Mouse (Mus musculus) 3T3-L1 (cell line): Measurements from ENCODE around the gene Nek6.

ENCODE experiments used
- DNase-seq: peaks from one replicate; pipeline ENCODE4 v3.0.0-alpha.2; 2015; ENCODE audit warnings: low read depth, low spot score

Nek6 gene

DNA sequence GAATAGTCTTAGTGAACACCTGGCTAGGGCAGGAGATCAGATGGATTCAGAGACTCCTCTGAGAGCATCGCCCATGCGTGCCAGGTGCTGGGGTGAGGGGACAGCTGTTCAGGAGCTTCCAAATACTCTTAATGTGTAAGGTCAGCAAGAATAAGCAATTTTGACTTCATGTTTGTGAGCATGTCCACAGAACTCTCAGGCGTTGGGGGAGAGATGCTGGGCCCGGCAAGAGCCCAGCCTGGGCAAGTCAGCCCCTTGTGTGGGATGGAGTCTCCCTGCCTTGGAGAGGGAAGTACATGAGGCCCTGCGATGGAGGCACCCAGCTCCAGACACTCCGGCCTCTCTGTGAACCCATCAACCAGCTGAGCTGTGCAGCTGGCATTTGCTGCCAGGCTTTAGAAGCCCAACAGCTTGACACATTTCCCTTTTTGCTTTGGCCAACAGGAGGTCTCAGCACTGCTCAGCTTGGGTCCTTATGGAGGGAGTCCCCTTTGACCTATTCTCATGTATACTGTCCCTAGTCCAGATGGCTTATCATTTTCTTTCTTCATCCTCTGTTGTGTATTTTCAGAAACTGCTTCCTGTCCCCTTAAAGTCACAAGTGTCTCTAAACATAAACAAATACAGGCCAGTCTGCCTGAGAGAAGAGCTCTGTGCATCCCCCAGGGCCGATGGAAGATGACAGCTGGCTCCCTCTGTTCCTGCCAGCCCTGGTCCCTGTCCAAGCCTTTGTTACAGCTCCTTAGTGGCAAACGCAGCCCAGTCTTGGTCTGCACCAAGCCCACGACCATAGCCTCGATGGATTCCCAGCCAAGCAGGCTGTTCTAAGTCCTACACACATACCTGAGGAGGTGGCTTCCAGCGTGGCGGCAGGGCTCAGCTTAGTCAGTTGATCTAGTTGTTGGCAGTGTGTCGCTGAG is 67.4 kb downstream of the Nek6 start:
- DNase-seq, result no peak

DNA sequence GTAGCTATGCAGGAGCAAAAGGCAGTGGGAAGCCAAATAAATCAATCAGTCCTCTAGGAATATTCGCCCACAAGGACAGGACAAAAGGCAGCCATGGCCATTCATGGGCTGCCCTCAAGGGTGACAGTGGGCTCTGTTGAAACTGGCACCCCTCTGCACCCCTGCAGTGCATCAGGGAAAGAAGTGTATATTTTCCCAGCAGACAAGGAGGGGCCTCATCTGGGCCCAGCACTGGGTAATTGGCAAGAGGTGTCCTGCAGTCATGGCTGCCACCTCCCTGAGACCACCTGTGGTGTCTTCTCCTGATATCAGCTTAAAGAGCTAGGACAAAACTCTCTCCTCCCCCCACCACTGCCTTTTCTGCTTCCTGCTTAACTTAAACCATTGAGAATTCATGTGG is 68.1 kb downstream of the Nek6 start:
- DNase-seq, result no peak

DNA sequence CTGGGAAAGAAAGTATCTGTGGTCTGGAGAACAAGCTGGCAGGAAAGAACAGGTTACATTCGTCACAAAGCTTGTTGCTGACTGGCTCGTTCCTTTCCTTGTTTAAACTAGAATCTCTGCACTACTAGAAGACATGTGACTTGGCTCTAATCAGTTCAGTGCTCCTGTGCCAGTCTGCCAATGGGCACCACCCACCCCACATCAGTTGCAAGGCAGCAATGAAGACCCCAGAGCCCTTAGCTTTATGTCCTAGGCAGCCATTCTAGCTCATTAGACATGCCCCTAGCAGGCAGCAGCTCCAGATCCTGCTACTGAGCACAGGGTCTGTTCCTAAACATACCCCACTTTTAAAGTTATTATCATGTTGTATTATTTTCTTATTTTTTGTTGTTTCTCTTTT is 72.5 kb downstream of the Nek6 start:
- DNase-seq, result no peak

DNA sequence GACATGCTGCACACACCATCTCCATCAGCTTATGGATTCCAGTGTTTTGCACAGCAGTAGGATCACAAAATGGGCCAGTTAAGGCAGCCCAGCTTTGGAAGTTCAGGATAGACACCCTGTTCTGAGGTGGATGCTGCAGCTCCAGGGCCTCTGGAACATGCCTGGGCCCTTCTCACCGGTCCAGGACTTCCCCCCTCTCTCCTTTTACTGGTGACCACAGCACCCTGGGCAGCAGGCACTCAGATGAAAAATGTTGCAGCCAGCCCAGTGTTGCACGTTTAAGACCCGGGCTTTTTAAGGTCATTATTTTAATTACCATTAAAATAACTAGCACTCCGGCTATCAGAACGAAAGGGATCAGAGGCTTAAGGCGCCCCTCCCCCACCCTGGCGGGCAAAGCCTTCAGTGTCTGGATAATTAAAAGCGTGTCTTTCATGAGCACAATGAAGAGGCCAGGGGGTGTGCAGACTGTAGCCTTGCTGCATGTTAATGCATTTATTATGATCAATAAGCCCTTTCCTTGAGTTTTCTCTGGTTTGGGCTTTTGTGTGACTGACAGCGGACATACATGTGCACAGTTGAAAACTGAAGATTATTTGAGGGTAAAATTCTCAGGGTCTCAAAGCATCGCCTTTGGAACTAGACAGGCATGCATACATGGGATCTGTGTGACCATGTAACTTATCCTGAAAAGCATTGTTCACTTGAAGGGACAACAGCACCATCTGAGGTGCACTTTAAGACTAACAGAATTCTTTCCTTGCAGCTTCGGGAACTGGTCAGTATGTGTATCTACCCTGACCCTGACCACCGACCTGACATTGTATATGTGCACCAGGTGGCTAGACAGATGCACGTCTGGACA is 73.3 kb downstream of the Nek6 start:
- DNase-seq, result no peak

DNA sequence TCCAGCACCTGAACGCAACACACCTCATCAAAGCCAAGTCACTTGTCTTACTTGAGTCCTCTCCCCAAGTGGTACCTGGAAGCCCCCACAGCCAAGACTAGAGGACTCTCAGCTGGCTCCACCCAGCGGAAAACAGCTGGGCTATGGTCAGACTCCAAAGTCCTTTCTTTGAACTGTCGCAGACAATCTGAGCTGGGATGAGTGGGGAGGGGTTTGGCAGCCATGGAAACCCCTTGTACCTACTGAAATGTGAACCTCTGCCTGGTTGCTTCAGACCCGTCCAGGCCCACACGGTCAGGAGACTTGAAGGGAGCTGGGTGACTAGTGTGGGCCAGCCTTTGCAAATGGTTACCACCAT is 73.9 kb downstream of the Nek6 start:
- DNase-seq, result no peak

- DNase-seq, result no peak
Measured at GRCm38 (mm10) chr2:38586733-38587132, 75.3 kb downstream of the Nek6 start.

DNA sequence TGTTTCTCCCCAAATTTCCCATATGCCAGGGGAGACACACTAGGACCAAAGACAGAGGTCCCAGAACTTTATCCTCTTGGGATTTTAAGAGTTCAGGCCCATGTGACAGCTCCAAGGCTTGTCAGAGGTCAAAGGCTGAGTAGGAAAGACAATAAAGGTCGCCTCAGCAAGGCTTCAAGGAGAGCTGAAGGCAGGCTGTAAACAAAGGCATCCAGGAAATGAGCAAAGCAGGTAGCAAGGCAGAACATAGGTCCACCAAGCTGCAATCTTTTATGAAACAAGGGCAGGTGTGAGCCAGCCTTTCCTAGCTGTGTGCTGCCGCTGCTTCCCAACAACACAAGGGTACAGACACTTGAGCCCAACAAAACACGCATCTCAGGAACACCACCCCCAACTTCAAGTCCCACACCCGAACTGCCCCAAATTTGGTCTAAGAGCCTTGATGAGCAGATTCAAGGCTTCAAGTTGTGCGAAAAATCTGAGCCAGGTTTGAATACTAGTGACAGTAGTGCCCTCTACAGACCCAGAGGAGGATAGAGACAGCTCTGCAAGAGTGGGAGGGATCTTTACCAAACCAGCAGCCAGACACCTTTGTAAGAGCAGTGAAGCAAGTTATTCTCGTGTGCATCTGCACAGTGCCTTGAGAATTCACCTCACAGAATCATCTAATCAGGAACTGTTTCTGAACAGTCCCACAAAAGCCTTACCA is 80.5 kb downstream of the Nek6 start:
- peak; percentile 54 for DNase-seq

- DNase-seq, result no peak
Measured at GRCm38 (mm10) chr2:38594874-38595273, 83.4 kb downstream of the Nek6 start.

DNA sequence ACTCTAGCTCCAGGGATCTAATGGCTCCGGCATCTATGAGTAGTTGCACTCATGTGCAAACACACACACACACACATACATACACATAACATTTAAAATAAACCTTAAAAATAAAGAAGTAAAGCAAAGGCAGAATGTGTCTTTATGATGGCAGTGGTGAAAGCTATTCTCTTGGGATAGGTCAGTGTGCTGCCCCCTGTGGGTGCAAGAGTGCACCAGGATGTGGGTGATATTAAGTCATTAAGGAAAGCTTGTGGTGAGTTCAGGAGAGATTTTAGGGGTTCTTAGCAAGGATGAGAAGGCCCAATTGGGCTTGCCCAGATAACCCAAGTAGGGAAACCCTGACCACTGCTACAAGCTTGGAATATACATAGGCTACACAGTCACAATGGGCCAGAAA is 86.5 kb downstream of the Nek6 start:
- DNase-seq, result peak; percentile 49

GRCm38 (mm10) chr2:38598395-38598794 is 87.0 kb downstream of the Nek6 start:
- no peak for DNase-seq

DNA sequence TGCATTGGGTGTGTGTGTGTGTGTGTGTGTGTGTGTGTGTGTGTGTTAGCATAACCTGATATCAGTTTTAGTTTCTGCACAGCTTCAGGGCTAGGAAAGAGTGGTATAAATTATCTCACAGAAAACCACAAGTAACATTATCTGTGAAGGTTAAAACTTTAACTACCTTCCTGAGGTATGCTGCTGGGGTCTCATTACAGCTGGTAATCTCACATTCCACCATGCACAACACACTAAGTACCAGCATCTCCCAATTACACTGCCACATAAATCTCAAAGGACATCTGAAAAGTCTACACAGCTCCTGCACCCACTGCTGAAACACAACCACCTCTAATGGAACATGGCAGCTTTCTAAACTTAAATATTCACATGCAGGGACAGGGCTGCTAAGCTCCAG is 89.4 kb downstream of the Nek6 start:
- no peak for DNase-seq

DNA sequence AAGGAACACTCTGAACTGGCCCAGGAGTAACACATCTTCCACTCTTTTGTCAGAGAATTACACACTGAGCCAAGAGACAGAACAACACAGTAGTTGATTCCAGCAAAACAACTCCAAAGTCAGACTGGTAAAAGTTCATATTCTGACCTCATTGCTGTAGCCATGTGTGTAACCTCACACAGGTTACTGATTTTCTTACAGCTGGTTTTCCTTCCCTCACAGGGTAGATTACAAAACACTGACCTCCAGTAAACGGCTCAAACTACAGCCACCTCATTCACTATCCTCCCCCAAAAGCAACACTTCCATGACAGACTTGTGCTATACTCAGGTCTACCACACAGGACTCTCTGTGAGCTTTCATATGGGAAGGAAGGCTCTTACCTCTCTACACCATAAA is 96.3 kb downstream of the Nek6 start:
- DNase-seq, result no peak

- DNase-seq, result peak; percentile 66
Measured at GRCm38 (mm10) chr2:38608831-38609309, 97.4 kb downstream of the Nek6 start.

GRCm38 (mm10) chr2:38609310-38609709 is 97.9 kb downstream of the Nek6 start:
- no peak for DNase-seq

DNA sequence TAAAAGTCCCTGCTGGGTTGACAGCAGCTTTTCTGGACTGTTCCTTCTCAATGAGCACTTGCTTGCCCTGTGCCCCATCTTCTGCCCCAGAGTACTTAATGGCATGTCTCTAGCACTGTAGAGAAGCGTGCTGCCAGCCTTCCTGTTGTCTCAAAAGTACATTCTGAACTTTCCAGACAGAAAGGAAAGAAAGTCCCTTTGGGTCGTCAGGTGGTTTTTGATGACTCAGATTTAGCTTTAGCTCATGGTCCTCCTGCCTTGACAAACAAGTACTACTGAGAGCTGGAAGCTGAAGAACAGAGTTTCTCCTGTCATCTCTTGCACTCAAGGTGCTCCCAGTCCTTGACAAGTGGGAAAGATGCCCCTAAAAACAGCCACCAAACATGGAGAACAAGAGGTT is 98.7 kb downstream of the Nek6 start:
- no peak for DNase-seq

DNA sequence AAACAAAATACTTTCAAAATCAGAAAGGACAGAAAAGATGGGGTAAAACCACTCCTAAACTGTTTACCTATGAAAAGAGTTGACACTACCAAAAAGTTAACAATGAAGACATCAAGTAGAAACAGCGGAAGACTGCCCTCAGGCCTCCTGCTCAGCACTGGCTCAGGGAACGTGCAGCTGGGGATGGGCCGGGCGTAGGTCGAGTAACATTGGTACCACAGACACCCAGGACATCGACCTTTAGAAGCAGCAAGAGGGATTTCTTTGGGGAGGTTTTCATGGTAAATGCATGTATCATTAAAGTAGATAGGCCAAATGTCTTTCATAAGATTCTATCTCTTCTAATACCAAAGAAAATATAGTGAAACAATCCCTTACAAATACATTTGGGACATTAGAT is 101.2 kb downstream of the Nek6 start:
- no peak for DNase-seq

- DNase-seq, result no peak
Measured at GRCm38 (mm10) chr2:38613576-38613975, 102.1 kb downstream of the Nek6 start.

DNA sequence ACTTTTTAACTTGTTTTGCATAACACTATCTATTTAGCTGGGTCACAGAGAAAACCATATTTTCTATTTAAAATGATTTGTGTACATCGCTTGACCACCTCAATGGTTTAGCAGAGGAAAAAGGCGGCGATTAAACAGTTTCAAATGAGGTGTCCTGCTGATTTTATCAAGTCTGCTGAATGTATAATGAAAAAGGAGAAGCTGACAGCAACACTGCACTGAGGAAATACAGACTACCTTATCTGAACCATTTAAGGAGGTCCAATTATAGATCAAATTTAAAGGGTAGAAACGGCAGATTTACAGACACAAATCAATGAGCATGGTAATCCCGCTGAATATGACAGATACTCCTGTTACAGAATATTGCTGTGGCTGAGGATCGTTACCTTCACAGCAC is 103.0 kb downstream of the Nek6 start:
- DNase-seq, result no peak

DNA sequence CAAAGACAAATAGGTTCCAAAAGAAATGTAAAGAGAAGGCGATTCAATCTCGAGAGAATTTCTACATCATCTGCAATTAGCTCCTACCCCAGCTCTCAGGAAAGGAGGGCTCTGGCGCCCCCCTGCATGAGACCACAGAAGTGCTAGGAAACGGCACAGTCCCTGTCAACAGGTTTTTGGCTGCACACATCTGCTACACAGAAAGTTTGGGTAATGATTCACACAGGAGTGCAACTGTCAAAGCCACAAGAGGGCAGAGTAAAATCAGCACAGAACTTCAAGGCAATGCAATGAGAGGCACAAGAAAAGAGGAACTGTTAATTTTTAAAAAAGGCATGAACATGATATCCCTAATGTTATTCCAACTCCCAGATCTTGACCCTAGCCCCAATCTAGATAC is 104.6 kb downstream of the Nek6 start:
- DNase-seq, result peak; percentile 82

DNA sequence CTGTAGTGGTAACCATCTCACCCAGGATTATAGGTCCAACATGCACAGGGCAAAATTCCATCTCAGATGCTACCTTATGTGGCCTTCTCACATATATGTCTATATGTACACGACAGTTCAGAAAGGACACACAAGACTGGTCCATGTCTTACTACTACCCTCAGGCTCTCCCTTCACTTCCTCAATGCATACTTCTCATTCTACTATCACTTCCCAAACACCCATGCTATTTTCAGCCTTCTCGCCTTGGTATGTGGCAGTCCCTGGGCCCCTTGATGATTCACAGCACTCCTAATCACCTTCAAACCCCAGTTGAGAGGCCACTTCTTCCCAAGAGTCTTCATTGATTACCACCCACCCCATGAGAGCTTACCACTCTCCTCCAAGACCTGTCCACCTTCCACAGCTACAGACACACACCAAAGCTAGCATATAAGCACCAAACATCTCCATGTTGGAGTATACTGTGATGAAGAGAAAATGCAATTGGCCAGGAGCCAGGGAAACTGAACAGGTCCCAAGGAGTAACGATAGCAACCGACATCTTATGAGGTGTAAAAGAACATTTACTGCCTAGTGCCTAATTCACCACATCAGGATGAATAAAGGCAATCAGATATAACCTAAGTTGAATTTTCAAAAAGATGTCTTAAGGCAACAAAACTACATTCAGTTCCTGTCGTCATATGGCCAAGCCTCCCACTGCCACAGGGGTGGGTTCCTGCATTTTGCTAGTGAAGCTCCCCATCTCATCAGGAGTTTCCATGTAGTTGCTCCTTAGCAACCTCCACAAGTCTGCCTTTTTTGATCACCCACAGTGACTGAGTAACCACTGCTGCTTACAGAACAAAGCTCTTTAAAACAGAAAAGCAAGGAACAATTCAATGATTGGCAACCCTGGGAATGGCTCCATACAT is 105.8 kb downstream of the Nek6 start:
- no peak for DNase-seq

- DNase-seq, result no peak
Measured at GRCm38 (mm10) chr2:38619777-38620176, 108.3 kb downstream of the Nek6 start.
